Mouse (Mus musculus) thymus, adult 2 months (tissue): ENCODE data around the gene Ifi27.
"Not testable (repeated sequence)": the region's sequence is repeated elsewhere in the genome, so short reads cannot be mapped to it uniquely, and the experiment has no call there.

Experiments used
- CTCF ChIP-seq: fragments of 200-500 bp; IDR thresholded peaks from 2 replicates; pipeline ENCODE4 v1.5.1; 2012; ENCODE audit warnings: mild to moderate bottlenecking, control low read depth, low read length, moderate library complexity, borderline replicate concordance; ENCODE audit not compliant: control insufficient read depth, poor library complexity, insufficient read depth; ENCODE audit errors: extremely low read depth
- POLR2A ChIP-seq: fragments of 200-500 bp; IDR thresholded peaks from 2 replicates; pipeline ENCODE4 v1.6.1; 2012; ENCODE audit warnings: mild to moderate bottlenecking, low read length, control low read depth, moderate library complexity; ENCODE audit not compliant: control insufficient read depth, poor library complexity, insufficient read depth; ENCODE audit errors: extremely low read depth

GRCm38 (mm10) chr12:103484200-103484972, 50.4 kb downstream of the Ifi27 start:
- TF ChIP-seq POLR2A, CTCF: not testable (repeated sequence)
